Mouse (Mus musculus) midbrain, embryonic 12.5 days (tissue): ENCODE measurements around the gene Sh3bp5. TPM values are rescaled to one million over a fixed set of nuclear protein-coding genes. Genes with fewer than 3 reads are reported as not detected.

Experiments
- ATAC-seq: fragments of 200-750 bp; cut with Nextera tagmentation; 2 replicates; pipeline ENCODE4 v1.8.0; 2017; ENCODE audit warnings: low read depth, moderate TSS enrichment, moderate library complexity; ENCODE audit not compliant: low FRiP score
- H3K27ac ChIP-seq: fragments of 300-500 bp; sonication (generic); replicated peaks from 2 replicates; pipeline ENCODE4 v1.5.1; 2016; ENCODE audit warnings: mild to moderate bottlenecking
- H3K27me3 ChIP-seq: fragments of 300-500 bp; sonication (generic); 2 replicates; pipeline ENCODE4 v1.6.1; 2016; ENCODE audit warnings: mild to moderate bottlenecking
- H3K36me3 ChIP-seq: fragments of 300-500 bp; sonication (generic); 2 replicates; pipeline ENCODE4 v1.6.1; 2016
- H3K4me1 ChIP-seq: fragments of 300-500 bp; sonication (generic); 2 replicates; pipeline ENCODE4 v1.6.1; 2016
- H3K4me2 ChIP-seq: fragments of 300-500 bp; sonication (generic); replicated peaks from 2 replicates; pipeline ENCODE4 v1.6.1; 2016; ENCODE audit warnings: mild to moderate bottlenecking, moderate library complexity
- H3K4me3 ChIP-seq: fragments of 300-500 bp; sonication (generic); 2 replicates; pipeline ENCODE4 v1.5.1; 2016; ENCODE audit warnings: mild to moderate bottlenecking
- H3K9ac ChIP-seq: fragments of 300-500 bp; sonication (generic); replicated peaks from 2 replicates; pipeline ENCODE4 v1.6.1; 2016; ENCODE audit warnings: mild to moderate bottlenecking, moderate library complexity
- H3K9me3 ChIP-seq: fragments of 300-500 bp; sonication (generic); 2 replicates; pipeline ENCODE4 v1.6.1; 2016; ENCODE audit warnings: mild to moderate bottlenecking
- WGBS: fragments of 180-500 bp; shearing (Covaris S2); methylation state at CpG from one replicate; pipeline ENCODE4 v1.1.7; 2016; 5-methylcytosine and 5-hydroxymethylcytosine counted together
- polyA plus RNA-seq: library from polyadenylated mRNA; unstranded; fragments of >200 nt; fragmentation: Nextera tagmentation; extraction: Ambion mirVana; gene quantifications from 2 replicates; pipeline ENCODE4 v1.2.1, GENCODE M21; 2016

The Sh3bp5 gene
- polyA plus RNA-seq, 1 experiment from 2014 or later = 43.3 TPM

- no peaks in the 10 kb centered on the region; the same call in 1 of the 2 replicates for H3K36me3 ChIP-seq
- H3K9me3 ChIP-seq = no peaks in the 10 kb centered on the region
- no peak overlapping the region for H3K9ac ChIP-seq
- H3K4me3 ChIP-seq = no peak overlapping the region
- peaks cover 16% of the 10 kb centered on the region for H3K4me1 ChIP-seq
- ATAC-seq = no peak
- H3K27ac ChIP-seq = no peak overlapping the region
- H3K4me2 ChIP-seq = no peak overlapping the region
- peaks cover 20% of the 10 kb centered on the region; the same call in 1 of the 2 replicates for H3K27me3 ChIP-seq
- WGBS = 61% methylated on average over 4 of the region's 4 CpGs
Observed at GRCm38 (mm10) chr14:31432424-31432823, 3.5 kb downstream of the Sh3bp5 start.

GRCm38 (mm10) chr14:31431789-31432330 is 4.0 kb downstream of the Sh3bp5 start:
- WGBS = 89% methylated on average over 3 of the region's 3 CpGs
- no peak overlapping the region for H3K4me2 ChIP-seq
- no peak overlapping the region for H3K27ac ChIP-seq
- ATAC-seq = no peak
- peaks cover 2% of the 10 kb centered on the region; the same call in 1 of the 2 replicates for H3K36me3 ChIP-seq
- H3K27me3 ChIP-seq = peaks cover 15% of the 10 kb centered on the region; the same call in 1 of the 2 replicates
- no peak overlapping the region for H3K9ac ChIP-seq
- peaks cover 16% of the 10 kb centered on the region for H3K4me1 ChIP-seq
- H3K4me3 ChIP-seq = no peak overlapping the region
- H3K9me3 ChIP-seq = no peaks in the 10 kb centered on the region

DNA sequence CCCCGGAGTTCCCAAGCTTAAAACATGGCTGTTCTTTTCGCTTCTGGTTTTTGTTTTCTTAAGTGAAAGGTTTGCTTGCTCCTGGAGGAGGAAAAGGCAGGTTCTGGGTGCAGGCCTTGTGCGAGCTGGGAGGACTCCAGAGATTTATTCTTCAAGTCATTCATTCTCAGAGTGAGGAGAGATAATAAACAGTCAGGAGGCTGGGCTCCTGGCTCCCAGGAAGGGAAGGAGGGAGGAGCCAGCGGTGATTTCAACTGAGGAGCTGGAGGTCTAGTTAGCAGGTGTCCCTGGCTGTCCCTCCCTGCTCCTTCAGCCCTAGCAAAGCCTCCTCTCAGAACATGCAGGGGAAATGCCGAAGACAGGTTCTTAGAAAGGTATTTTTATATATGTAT is 6.9 kb downstream of the Sh3bp5 start:
- H3K27ac ChIP-seq = no peak overlapping the region
- peaks cover 15% of the 10 kb centered on the region; the same call in 1 of the 2 replicates for H3K36me3 ChIP-seq
- H3K4me3 ChIP-seq = no peak overlapping the region
- H3K4me2 ChIP-seq = no peak overlapping the region
- H3K4me1 ChIP-seq = peaks cover 6% of the 10 kb centered on the region; the same call in 1 of the 2 replicates
- H3K9me3 ChIP-seq = 0 out of 2 replicates have a peak, but pooled peaks cover 6% of the 10 kb centered on the region
- 0 out of 2 replicates have a peak, but pooled peaks cover 4% of the 10 kb centered on the region for H3K27me3 ChIP-seq
- ATAC-seq = no peak
- WGBS = 57% methylated on average over 5 of the region's 5 CpGs
- H3K9ac ChIP-seq = no peak overlapping the region

GRCm38 (mm10) chr14:31428211-31429003 is 7.5 kb downstream of the Sh3bp5 start:
- Histone ChIP-seq H3K36me3 (peaks cover 18% of the 10 kb centered on the region; the same call in 1 of the 2 replicates), H3K4me2 (no peak overlapping the region), H3K27me3 (no peaks in the 10 kb centered on the region), H3K9ac (no peak overlapping the region), H3K4me3 (no peak overlapping the region), H3K27ac (no peak overlapping the region), H3K4me1 (peaks cover 5% of the 10 kb centered on the region; the same call in 1 of the 2 replicates), H3K9me3 (0 out of 2 replicates have a peak, but pooled peaks cover 6% of the 10 kb centered on the region)
- no peak for ATAC-seq
- 88% methylated on average over 15 of the region's 15 CpGs for WGBS

GRCm38 (mm10) chr14:31422961-31423791 is 12.7 kb downstream of the Sh3bp5 start:
- peaks cover 20% of the 10 kb centered on the region; the same call in 1 of the 2 replicates for H3K4me1 ChIP-seq
- H3K27ac ChIP-seq = no peak overlapping the region
- ATAC-seq = no peak
- H3K9me3 ChIP-seq = 0 out of 2 replicates have a peak, but pooled peaks cover 6% of the 10 kb centered on the region
- H3K9ac ChIP-seq = no peak overlapping the region
- H3K36me3 ChIP-seq = 0 out of 2 replicates have a peak, but pooled peaks cover 18% of the 10 kb centered on the region
- no peaks in the 10 kb centered on the region for H3K27me3 ChIP-seq
- 69% methylated on average over 11 of the region's 11 CpGs for WGBS
- H3K4me3 ChIP-seq = no peak overlapping the region
- no peak overlapping the region for H3K4me2 ChIP-seq

DNA sequence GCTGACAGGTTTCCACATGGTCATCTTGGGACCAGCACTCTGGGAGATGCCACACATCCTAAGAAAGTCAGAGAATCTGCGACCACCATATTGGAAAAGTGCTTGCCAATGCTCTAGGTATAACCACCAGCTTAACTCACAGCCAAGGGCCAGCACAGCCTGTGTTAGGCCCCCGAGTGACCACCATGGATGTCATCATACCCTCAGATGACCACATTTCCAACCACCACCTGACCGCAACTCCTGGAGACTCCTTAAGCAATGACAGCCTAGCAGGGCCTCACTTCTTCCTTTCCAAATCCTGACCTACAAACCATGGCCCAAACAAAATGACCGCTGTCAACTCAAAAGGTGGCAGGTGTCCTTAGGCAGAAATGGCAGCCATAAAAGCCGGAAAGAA is 13.5 kb downstream of the Sh3bp5 start:
- H3K4me3 ChIP-seq = no peak overlapping the region
- H3K27ac ChIP-seq = no peak overlapping the region
- no peak overlapping the region for H3K9ac ChIP-seq
- ATAC-seq = no peak
- peaks cover 20% of the 10 kb centered on the region; the same call in 1 of the 2 replicates for H3K4me1 ChIP-seq
- 0 out of 2 replicates have a peak, but pooled peaks cover 18% of the 10 kb centered on the region for H3K36me3 ChIP-seq
- WGBS = 90% methylated on average over 5 of the region's 5 CpGs
- no peaks in the 10 kb centered on the region for H3K27me3 ChIP-seq
- 0 out of 2 replicates have a peak, but pooled peaks cover 6% of the 10 kb centered on the region for H3K9me3 ChIP-seq
- H3K4me2 ChIP-seq = no peak overlapping the region

DNA sequence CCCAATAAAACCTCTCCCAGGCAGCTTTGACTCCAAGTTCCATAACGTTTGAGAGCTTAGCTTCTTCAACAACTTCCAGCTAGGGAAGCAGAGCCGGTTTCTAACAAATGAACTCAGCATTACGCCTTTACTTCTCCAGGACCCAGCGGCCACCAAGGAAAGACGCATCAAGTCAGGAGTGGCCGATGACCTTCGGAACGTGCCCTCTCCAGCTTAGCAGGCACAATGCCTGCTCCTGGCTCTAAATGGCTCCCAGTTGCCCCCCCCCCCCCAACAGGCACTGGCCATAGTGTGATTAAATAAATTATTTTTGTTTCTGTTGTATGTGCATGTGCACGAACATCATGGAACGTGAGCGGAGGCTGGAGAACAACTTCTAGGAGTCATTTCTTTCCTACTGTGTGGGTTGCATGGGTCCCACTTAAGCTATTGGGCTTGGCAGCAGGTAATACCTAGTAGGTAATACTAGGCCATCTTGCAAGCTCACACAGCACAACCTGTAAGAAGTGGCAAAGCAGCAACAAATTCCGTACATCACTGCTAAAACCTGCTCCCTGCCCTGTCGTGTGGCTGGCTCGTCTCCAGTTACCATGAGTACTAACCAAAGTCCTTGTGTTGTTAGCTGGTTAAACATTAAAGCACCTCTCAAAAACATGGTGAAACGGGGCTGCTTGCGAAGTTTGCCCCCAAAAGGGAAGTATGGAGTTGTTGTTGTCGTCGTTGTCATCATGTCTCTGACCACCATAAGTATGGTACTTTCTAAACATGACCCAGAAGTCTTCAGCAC is 14.2 kb downstream of the Sh3bp5 start:
- no peak for ATAC-seq
- Histone ChIP-seq H3K36me3 (0 out of 2 replicates have a peak, but pooled peaks cover 15% of the 10 kb centered on the region), H3K4me2 (no peak overlapping the region), H3K9ac (no peak overlapping the region), H3K9me3 (0 out of 2 replicates have a peak, but pooled peaks cover 6% of the 10 kb centered on the region), H3K27me3 (no peaks in the 10 kb centered on the region), H3K27ac (no peak overlapping the region), H3K4me3 (no peak overlapping the region), H3K4me1 (peaks cover 20% of the 10 kb centered on the region; the same call in 1 of the 2 replicates)
- 87% methylated on average over 18 of the region's 18 CpGs for WGBS

GRCm38 (mm10) chr14:31420985-31421384 is 14.9 kb downstream of the Sh3bp5 start:
- H3K9ac ChIP-seq = no peak overlapping the region
- peaks cover 20% of the 10 kb centered on the region; the same call in 1 of the 2 replicates for H3K4me1 ChIP-seq
- H3K4me2 ChIP-seq = no peak overlapping the region
- 59% methylated on average over 7 of the region's 7 CpGs for WGBS
- H3K4me3 ChIP-seq = no peak overlapping the region
- no peaks in the 10 kb centered on the region for H3K27me3 ChIP-seq
- no peak overlapping the region for H3K27ac ChIP-seq
- ATAC-seq = no peak
- 0 out of 2 replicates have a peak, but pooled peaks cover 11% of the 10 kb centered on the region for H3K36me3 ChIP-seq
- 0 out of 2 replicates have a peak, but pooled peaks cover 5% of the 10 kb centered on the region for H3K9me3 ChIP-seq

GRCm38 (mm10) chr14:31420562-31420961 is 15.3 kb downstream of the Sh3bp5 start:
- 0 out of 2 replicates have a peak, but pooled peaks cover 7% of the 10 kb centered on the region for H3K36me3 ChIP-seq
- H3K27me3 ChIP-seq = no peaks in the 10 kb centered on the region
- H3K4me2 ChIP-seq = no peak overlapping the region
- no peak overlapping the region for H3K4me3 ChIP-seq
- 0 out of 2 replicates have a peak, but pooled peaks cover under 1% of the 10 kb centered on the region for H3K9me3 ChIP-seq
- no peak overlapping the region for H3K9ac ChIP-seq
- no peak for ATAC-seq
- WGBS = 94% methylated on average over 7 of the region's 7 CpGs
- no peak overlapping the region for H3K27ac ChIP-seq
- peaks cover 20% of the 10 kb centered on the region; the same call in 1 of the 2 replicates for H3K4me1 ChIP-seq

GRCm38 (mm10) chr14:31420135-31420534 is 15.7 kb downstream of the Sh3bp5 start:
- ATAC-seq = no peak
- H3K9me3 ChIP-seq = no peaks in the 10 kb centered on the region
- WGBS = 95% methylated on average over 8 of the region's 8 CpGs
- H3K4me1 ChIP-seq = peaks cover 20% of the 10 kb centered on the region; the same call in 1 of the 2 replicates
- no peak overlapping the region for H3K4me2 ChIP-seq
- H3K27me3 ChIP-seq = no peaks in the 10 kb centered on the region
- H3K27ac ChIP-seq = no peak overlapping the region
- H3K9ac ChIP-seq = no peak overlapping the region
- H3K36me3 ChIP-seq = 0 out of 2 replicates have a peak, but pooled peaks cover 5% of the 10 kb centered on the region
- H3K4me3 ChIP-seq = no peak overlapping the region

- WGBS = 31% methylated on average over 4 of the region's 4 CpGs
- Histone ChIP-seq H3K9ac (no peak overlapping the region), H3K27ac (no peak overlapping the region), H3K4me1 (peaks cover 20% of the 10 kb centered on the region; the same call in 1 of the 2 replicates), H3K9me3 (no peaks in the 10 kb centered on the region), H3K36me3 (0 out of 2 replicates have a peak, but pooled peaks cover 5% of the 10 kb centered on the region), H3K4me2 (no peak overlapping the region), H3K4me3 (no peak overlapping the region), H3K27me3 (no peaks in the 10 kb centered on the region)
- ATAC-seq = no peak
Observed at GRCm38 (mm10) chr14:31419279-31419678, 16.6 kb downstream of the Sh3bp5 start.
